Mouse (Mus musculus): ENCODE measurements around the gene Ss18l2.

Ss18l2 gene

GRCm38 (mm10) chr9:121760271-121761090 is 50.4 kb downstream of the Ss18l2 start:
- DNase-seq, result peak; percentile 57 to 70

- DNase-seq, result peak in 1 of 2 experiments; percentile 8
Observed at GRCm38 (mm10) chr9:121761091-121761665, 51.0 kb downstream of the Ss18l2 start.

GRCm38 (mm10) chr9:121761787-121762186 is 51.7 kb downstream of the Ss18l2 start:
- DNase-seq, result peak in 1 of 2 experiments; percentile 4

GRCm38 (mm10) chr9:121762248-121762647 is 52.1 kb downstream of the Ss18l2 start:
- DNase-seq, result peak in 1 of 2 experiments; percentile 2

GRCm38 (mm10) chr9:121762761-121763160 is 52.6 kb downstream of the Ss18l2 start:
- DNase-seq, result peak in 1 of 2 experiments; percentile 2

Measured in lung, adult 18-20 months (tissue).